Mouse (Mus musculus) olfactory bulb, adult 2 months (tissue): ENCODE results near the gene Tbata. TPM values are rescaled to one million over a fixed set of nuclear protein-coding genes. Genes with fewer than 3 reads are reported as not detected.

Experiments used
- H3K27ac ChIP-seq: fragments of 200-500 bp; 2 replicates; pipeline ENCODE4 v1.5.1; 2012; ENCODE audit warnings: low read depth, low read length; ENCODE audit not compliant: insufficient read depth
- H3K4me1 ChIP-seq: fragments of 200-500 bp; 2 replicates; pipeline ENCODE4 v1.6.1; 2012; ENCODE audit warnings: low read length; ENCODE audit not compliant: control insufficient read depth, insufficient read depth
- H3K4me3 ChIP-seq: fragments of 200-500 bp; 2 replicates; pipeline ENCODE4 v1.5.1; 2012; ENCODE audit warnings: mild to moderate bottlenecking, low read depth, low read length, moderate library complexity; ENCODE audit not compliant: insufficient read depth
- CTCF ChIP-seq: fragments of 200-500 bp; IDR thresholded peaks from 2 replicates; pipeline ENCODE4 v1.5.1; 2012; ENCODE audit warnings: low read depth, mild to moderate bottlenecking, low read length, moderate library complexity; ENCODE audit not compliant: insufficient read depth
- POLR2A ChIP-seq: fragments of 200-500 bp; IDR thresholded peaks from 2 replicates; pipeline ENCODE4 v1.6.1; 2012; ENCODE audit warnings: mild to moderate bottlenecking, low read depth, low read length, moderate library complexity; ENCODE audit not compliant: insufficient read depth
- WGBS: fragments of 180-500 bp; shearing (Covaris S2); methylation state at CpG from one replicate; pipeline ENCODE4 v1.1.7; 2018; 5-methylcytosine and 5-hydroxymethylcytosine counted together
- polyA plus RNA-seq: library from polyadenylated mRNA; stranded (reverse); fragments of >200 nt; gene quantifications from 2 replicates; pipeline ENCODE4 v1.2.4, GENCODE M21; 2012; ENCODE audit warnings: low replicate concordance; ENCODE audit not compliant: missing spikeins, insufficient read depth, insufficient read length

The Tbata gene
- polyA plus RNA-seq, 1 experiment = not detected

- Histone ChIP-seq H3K27ac (no peak overlapping the region), H3K4me1 (no peaks in the 10 kb centered on the region), H3K4me3 (no peak overlapping the region)
- TF ChIP-seq POLR2A (no peak), CTCF (no peak)
- WGBS = 90% methylated on average over 5 of the region's 5 CpGs
Observed at GRCm38 (mm10) chr10:61195718-61196291, 24.1 kb downstream of the Tbata start.

- H3K4me1 ChIP-seq = no peaks in the 10 kb centered on the region
- TF ChIP-seq POLR2A = no peak
- TF ChIP-seq CTCF = peak; percentile 56; the same call in 1 of the 2 replicates
- no peak overlapping the region for H3K27ac ChIP-seq
- no peak overlapping the region for H3K4me3 ChIP-seq
- 30% methylated on average over 11 of the region's 11 CpGs for WGBS
Observed at GRCm38 (mm10) chr10:61199566-61200213, 27.9 kb downstream of the Tbata start.

- TF ChIP-seq POLR2A = no peak
- no peak for TF ChIP-seq CTCF
- H3K27ac ChIP-seq = no peak overlapping the region
- H3K4me1 ChIP-seq = no peaks in the 10 kb centered on the region
- WGBS = 94% methylated on average over 7 of the region's 7 CpGs
- no peak overlapping the region for H3K4me3 ChIP-seq
Observed at GRCm38 (mm10) chr10:61200232-61200820, 28.6 kb downstream of the Tbata start.

- no peaks in the 10 kb centered on the region for H3K4me1 ChIP-seq
- no peak overlapping the region for H3K27ac ChIP-seq
- TF ChIP-seq CTCF = no peak
- TF ChIP-seq POLR2A = no peak
- no peak overlapping the region for H3K4me3 ChIP-seq
- 74% methylated on average over 9 of the region's 9 CpGs for WGBS
Observed at GRCm38 (mm10) chr10:61200998-61201397, 29.2 kb downstream of the Tbata start.

- Histone ChIP-seq H3K4me3 (no peak overlapping the region), H3K27ac (no peak overlapping the region), H3K4me1 (no peaks in the 10 kb centered on the region)
- TF ChIP-seq CTCF = no peak
- TF ChIP-seq POLR2A = no peak
- WGBS = 83% methylated on average over 12 of the region's 12 CpGs
Observed at GRCm38 (mm10) chr10:61201596-61202318, 30.0 kb downstream of the Tbata start.

GRCm38 (mm10) chr10:61203930-61204329 is 32.2 kb downstream of the Tbata start:
- Histone ChIP-seq H3K4me1 (no peaks in the 10 kb centered on the region), H3K4me3 (no peak overlapping the region), H3K27ac (no peak overlapping the region)
- TF ChIP-seq POLR2A = no peak
- no peak for TF ChIP-seq CTCF
- WGBS = 88% methylated on average over 3 of the region's 3 CpGs

- 88% methylated on average over 9 of the region's 9 CpGs for WGBS
- H3K27ac ChIP-seq = no peak overlapping the region
- TF ChIP-seq CTCF = no peak
- no peak for TF ChIP-seq POLR2A
- H3K4me1 ChIP-seq = no peaks in the 10 kb centered on the region
- no peak overlapping the region for H3K4me3 ChIP-seq
Observed at GRCm38 (mm10) chr10:61208114-61208684, 36.4 kb downstream of the Tbata start.

- TF ChIP-seq CTCF = no peak
- TF ChIP-seq POLR2A = no peak
- no peak overlapping the region for H3K4me3 ChIP-seq
- no peaks in the 10 kb centered on the region for H3K4me1 ChIP-seq
- H3K27ac ChIP-seq = no peak overlapping the region
- WGBS = 88% methylated on average over 4 of the region's 4 CpGs
Observed at GRCm38 (mm10) chr10:61211105-61211504, 39.4 kb downstream of the Tbata start.
